Mouse (Mus musculus) hindbrain, postnatal 0 days (tissue): ENCODE results near the gene 2200002J24Rik. TPM values are rescaled to one million over a fixed set of nuclear protein-coding genes. Genes with fewer than 3 reads are reported as not detected.
"Not testable (repeated sequence)": the region's sequence is repeated elsewhere in the genome, so short reads cannot be mapped to it uniquely, and the experiment has no call there.

Source experiments
- ATAC-seq: fragments of 200-750 bp; cut with Nextera tagmentation; 2 replicates; pipeline ENCODE4 v1.8.0; 2017; ENCODE audit warnings: mild to moderate bottlenecking, moderate TSS enrichment, moderate library complexity
- DNase-seq: peaks from one replicate; pipeline ENCODE4 v3.0.0-alpha.2; 2015; ENCODE audit warnings: low spot score
- H3K27ac ChIP-seq: fragments of 300-500 bp; sonication (generic); 2 replicates; pipeline ENCODE4 v1.5.1; 2014; ENCODE audit warnings: mild to moderate bottlenecking
- H3K27me3 ChIP-seq: fragments of 300-500 bp; sonication (generic); 2 replicates; pipeline ENCODE4 v1.6.1; 2014; ENCODE audit warnings: low read length, mixed read lengths; ENCODE audit not compliant: insufficient read depth
- H3K36me3 ChIP-seq: fragments of 300-500 bp; sonication (generic); 2 replicates; pipeline ENCODE4 v1.6.1; 2014; ENCODE audit warnings: low read length, mixed read lengths; ENCODE audit not compliant: insufficient read depth
- H3K4me1 ChIP-seq: fragments of 300-500 bp; sonication (generic); 2 replicates; pipeline ENCODE4 v1.6.1; 2014; ENCODE audit warnings: antibody characterized with exemption, low read length, mixed read lengths; ENCODE audit not compliant: insufficient read depth
- H3K4me2 ChIP-seq: fragments of 300-500 bp; sonication (generic); 2 replicates; pipeline ENCODE4 v1.6.1; 2014; ENCODE audit warnings: low read depth, mild to moderate bottlenecking, low read length, moderate library complexity, mixed read lengths
- H3K4me3 ChIP-seq: fragments of 300-500 bp; sonication (generic); 2 replicates; pipeline ENCODE4 v1.5.1; 2014; ENCODE audit warnings: low read length
- H3K9ac ChIP-seq: fragments of 300-500 bp; sonication (generic); replicated peaks from 2 replicates; pipeline ENCODE4 v1.6.1; 2014; ENCODE audit warnings: mild to moderate bottlenecking, low read length, moderate library complexity, mixed read lengths
- H3K9me3 ChIP-seq: fragments of 300-500 bp; sonication (generic); 2 replicates; pipeline ENCODE4 v1.6.1; 2016; ENCODE audit warnings: low read length, mixed read lengths
- CTCF ChIP-seq: IDR thresholded peaks from 2 replicates; pipeline ENCODE4 v1.5.1; 2016; ENCODE audit warnings: antibody characterized with exemption, control low read depth, low read depth
- WGBS: fragments of 180-500 bp; shearing (Covaris S2); extraction: QIAGEN DNeasy Blood & Tissue Kit; methylation state at CpG from one replicate; pipeline ENCODE4 v1.1.7; 2014; 5-methylcytosine and 5-hydroxymethylcytosine counted together
- polyA plus RNA-seq: library from polyadenylated mRNA; unstranded; fragments of >200 nt; fragmentation: Nextera tagmentation; extraction: Ambion mirVana; gene quantifications from 2 replicates; pipeline ENCODE4 v1.2.1, GENCODE M21; 2015
- total RNA-seq: library from RNA; depleted of rRNA; stranded (reverse); fragments of >200 nt; gene quantifications from 2 replicates; pipeline ENCODE4 v1.2.3, GENCODE M21; 2014

The 2200002J24Rik gene
- total and polyA plus RNA-seq, 2 experiments from 2014 or later: 0.55 TPM; not detected in 1

DNA sequence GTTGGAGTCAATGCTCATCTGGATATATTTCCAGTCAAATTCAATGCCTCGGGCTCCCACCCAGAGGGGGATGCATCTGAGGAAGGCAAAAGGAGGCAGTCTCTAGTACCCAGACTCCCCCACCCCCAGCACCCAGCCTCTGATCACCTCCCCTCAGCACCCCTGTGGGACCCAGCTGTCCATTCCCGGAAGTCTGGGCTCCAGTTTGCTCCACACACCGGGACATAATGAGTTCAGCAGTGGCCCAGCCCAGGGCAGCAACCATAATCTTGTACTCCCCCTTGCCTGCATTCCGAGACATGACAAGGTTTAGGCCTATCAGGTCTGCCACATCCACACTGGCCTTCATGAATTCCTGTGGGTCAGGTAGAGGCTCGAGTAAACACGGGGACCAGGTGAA, 29.5 kb downstream of the 2200002J24Rik start:
- H3K9me3 ChIP-seq: no peaks in the 10 kb centered on the region
- peak overlapping the region; percentile 82; the same call in 1 of the 2 replicates for H3K9ac ChIP-seq
- H3K36me3 ChIP-seq: peaks cover 18% of the 10 kb centered on the region
- ATAC-seq: no peak
- 88% methylated on average over 6 of the region's 6 CpGs for WGBS
- no peak overlapping the region for H3K27ac ChIP-seq
- H3K4me1 ChIP-seq: peaks cover 7% of the 10 kb centered on the region; the same call in 1 of the 2 replicates
- H3K4me3 ChIP-seq: peak overlapping the region; percentile 72; the same call in 1 of the 2 replicates
- H3K4me2 ChIP-seq: peak overlapping the region; percentile 83
- DNase-seq: no peak
- no peaks in the 10 kb centered on the region for H3K27me3 ChIP-seq
- no peak for TF ChIP-seq CTCF

GRCm38 (mm10) chr7:30728739-30729395, 30.1 kb downstream of the 2200002J24Rik start:
- ATAC-seq: no peak; the same call in 1 of the 2 replicates
- Histone ChIP-seq H3K4me3 (peak overlapping the region; percentile 72), H3K36me3 (peaks cover 20% of the 10 kb centered on the region), H3K4me1 (peaks cover 7% of the 10 kb centered on the region; the same call in 1 of the 2 replicates), H3K27me3 (no peaks in the 10 kb centered on the region), H3K9me3 (no peaks in the 10 kb centered on the region), H3K9ac (peak overlapping the region; percentile 82), H3K4me2 (peak overlapping the region; percentile 83), H3K27ac (peak overlapping the region; percentile 86)
- WGBS: 9% methylated on average over 26 of the region's 26 CpGs
- DNase-seq: no peak
- 0 out of 2 replicates have a peak, but pooled peaks have one; percentile 7 for TF ChIP-seq CTCF

GRCm38 (mm10) chr7:30729396-30730063, 30.8 kb downstream of the 2200002J24Rik start, which contains the start of gene Tmem147:
TSS of gene Tmem147 (minus strand) at chr7:30729540.
- Histone ChIP-seq H3K4me2 (peak within 1 kb of the TSS; percentile 83), H3K4me3 (peak within 1 kb of the TSS; percentile 72), H3K9me3 (no peaks in the 10 kb centered on the region), H3K27me3 (no peaks in the 10 kb centered on the region), H3K4me1 (peaks cover 7% of the 10 kb centered on the region; the same call in 1 of the 2 replicates), H3K9ac (peak within 1 kb of the TSS; percentile 82), H3K36me3 (peaks cover 20% of the 10 kb centered on the region), H3K27ac (peak within 1 kb of the TSS; percentile 86)
- ATAC-seq (peak; percentile 97), DNase-seq (peak; percentile 98)
- WGBS: under 1% methylated on average over 60 of the region's 60 CpGs
- peak; percentile 64 for TF ChIP-seq CTCF

- not testable (repeated sequence) for H3K4me1 ChIP-seq, H3K9me3 ChIP-seq, H3K27me3 ChIP-seq, ATAC-seq
- peak overlapping the region; percentile 86 for H3K27ac ChIP-seq
- DNase-seq: peak; percentile 55
- H3K4me2 ChIP-seq: peak overlapping the region; percentile 83
- H3K9ac ChIP-seq: peak overlapping the region; percentile 82
- H3K36me3 ChIP-seq: peaks cover 20% of the 10 kb centered on the region
- H3K4me3 ChIP-seq: peak overlapping the region; percentile 72
- 9% methylated on average over 9 of the region's 22 CpGs for WGBS
These were observed 31.5 kb downstream of the 2200002J24Rik start for GRCm38 (mm10) chr7:30730064-30730722.

DNA sequence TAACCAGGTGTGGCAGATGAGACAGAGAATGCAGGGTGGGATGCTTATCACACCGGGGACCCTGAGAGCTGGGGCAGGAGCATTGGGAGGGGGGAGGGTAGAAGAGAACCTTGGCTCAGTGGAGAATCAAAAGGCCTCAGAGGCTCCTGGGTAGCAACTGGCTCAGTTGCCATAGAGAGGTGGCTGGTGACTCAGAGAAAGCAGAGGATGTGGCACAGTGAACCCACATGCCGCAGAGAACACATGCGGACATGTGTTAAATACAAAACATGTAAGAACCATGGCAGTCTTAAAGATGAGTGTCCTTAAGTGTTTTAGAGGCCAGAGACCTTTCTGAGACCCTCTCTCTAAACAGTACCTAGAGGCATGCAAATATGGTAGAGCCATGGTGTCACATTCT, 37.5 kb downstream of the 2200002J24Rik start:
- Histone ChIP-seq H3K9me3 (no peaks in the 10 kb centered on the region), H3K9ac (no peak overlapping the region), H3K27ac (no peak overlapping the region), H3K4me2 (no peak overlapping the region), H3K4me3 (no peak overlapping the region), H3K27me3 (no peaks in the 10 kb centered on the region), H3K36me3 (peaks cover 20% of the 10 kb centered on the region), H3K4me1 (no peaks in the 10 kb centered on the region)
- 93% methylated on average over 3 of the region's 3 CpGs for WGBS
- TF ChIP-seq CTCF: no peak
- ATAC-seq (no peak), DNase-seq (no peak)

- H3K27ac ChIP-seq, ATAC-seq, H3K9me3 ChIP-seq, H3K36me3 ChIP-seq, H3K4me2 ChIP-seq, DNase-seq, H3K4me3 ChIP-seq, H3K27me3 ChIP-seq, H3K4me1 ChIP-seq, H3K9ac ChIP-seq: not testable (repeated sequence)
- WGBS: 92% methylated on average over 2 of the region's 2 CpGs
These were observed 43.8 kb downstream of the 2200002J24Rik start for GRCm38 (mm10) chr7:30742570-30742969.

DNA sequence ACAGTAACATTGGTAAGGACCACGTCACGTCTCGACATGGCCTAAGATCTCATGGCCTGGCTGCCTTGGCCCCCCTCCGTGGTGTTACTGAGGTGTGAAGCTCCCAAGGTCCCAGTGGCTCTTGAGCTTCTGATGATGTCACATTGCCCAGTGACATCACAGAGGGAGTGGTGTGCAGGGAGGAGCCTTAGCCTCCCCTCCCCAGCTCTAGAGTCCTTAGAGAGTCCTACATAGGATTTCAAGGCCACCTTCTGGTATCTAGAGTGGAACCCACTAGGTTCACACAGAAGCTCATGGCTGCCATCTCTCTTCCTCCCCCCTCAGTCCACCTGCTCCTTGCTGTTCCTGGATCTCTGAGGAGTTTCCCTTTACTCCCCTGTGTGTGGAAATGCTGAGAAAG, 44.9 kb downstream of the 2200002J24Rik start, which contains the start of gene Gapdhs:
Gene Gapdhs, minus strand, starts transcription at position 65 of the 400 bp plus-strand sequence.
- not testable (repeated sequence) for H3K36me3 ChIP-seq, ATAC-seq, H3K27ac ChIP-seq, H3K9ac ChIP-seq, H3K4me1 ChIP-seq, H3K9me3 ChIP-seq, H3K27me3 ChIP-seq, DNase-seq, H3K4me2 ChIP-seq, H3K4me3 ChIP-seq
- WGBS: 75% methylated on average over 1 of the region's 4 CpGs
